Mouse (Mus musculus) bone marrow macrophage, adult 2 months (primary cell): ENCODE results near the gene Eif6.

ENCODE experiments used
- CTCF ChIP-seq: IDR thresholded peaks from 2 replicates; pipeline ENCODE4 v1.5.1; 2012; ENCODE audit warnings: low read depth, mild to moderate bottlenecking, low read length, moderate library complexity
- POLR2A ChIP-seq: IDR thresholded peaks from 2 replicates; pipeline ENCODE4 v1.6.1; 2012; ENCODE audit warnings: mild to moderate bottlenecking, low read depth, low read length, borderline replicate concordance

DNA sequence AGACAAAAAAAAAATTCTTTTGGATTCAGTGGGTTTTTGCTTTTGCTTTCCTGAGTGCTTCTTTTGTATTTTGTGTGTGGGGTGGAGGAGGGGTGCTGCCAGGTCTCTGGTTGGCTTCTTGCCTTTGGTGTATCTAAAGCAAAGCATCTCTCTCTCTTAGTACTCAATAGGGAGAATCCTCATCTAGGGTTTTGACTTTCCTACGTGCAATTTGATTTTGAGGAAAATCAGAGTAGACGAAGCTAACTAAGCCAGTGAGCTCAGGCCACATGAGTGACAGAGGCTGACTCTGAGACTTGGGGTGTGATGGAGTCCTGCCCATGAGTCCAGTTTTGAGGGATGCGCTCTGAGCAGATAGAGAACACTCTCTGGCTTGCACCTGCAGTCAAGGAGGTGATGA, 47.2 kb downstream of the Eif6 start:
- no peak for TF ChIP-seq CTCF
- no peak for TF ChIP-seq POLR2A
